Mouse (Mus musculus) B cell, adult 2 months (primary cell): ENCODE measurements around the gene Myadml2.
"Not testable (repeated sequence)": the region's sequence is repeated elsewhere in the genome, so short reads cannot be mapped to it uniquely, and the experiment has no call there.

Experiments used
- DNase-seq, 2 experiments: peaks; one replicate each; pipeline ENCODE4 v3.0.0; 2022

Gene Myadml2

GRCm38 (mm10) chr11:120648001-120648476, at the start of gene Myadml2:
Myadml2 (minus strand) TSS chr11:120648158.
- DNase-seq: peak; percentile 43 to 53

- no peak for DNase-seq
These were observed 49.8 kb upstream of the Myadml2 start for GRCm38 (mm10) chr11:120697741-120698140.

DNA sequence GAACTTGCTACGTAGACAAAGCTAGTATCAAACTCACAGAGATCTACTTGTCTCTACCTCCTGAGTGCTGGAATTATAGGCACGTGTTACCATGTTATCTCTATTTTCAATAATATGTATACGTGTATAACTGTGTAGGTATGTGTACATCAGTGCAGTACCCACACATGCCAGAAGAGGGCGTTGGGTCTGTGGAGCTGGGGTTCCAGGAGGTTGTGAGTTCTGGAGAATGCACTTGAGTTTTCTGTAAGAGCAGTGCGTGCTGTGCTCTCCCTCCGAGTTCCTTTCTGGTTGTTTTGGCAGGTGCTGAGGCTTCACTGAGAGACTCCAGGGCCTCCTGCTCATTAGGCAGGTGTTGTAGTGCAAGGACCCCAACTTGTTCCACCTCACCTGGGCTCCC, 48.6 kb upstream of the Myadml2 start:
- DNase-seq: peak; percentile 32 to 37

DNA sequence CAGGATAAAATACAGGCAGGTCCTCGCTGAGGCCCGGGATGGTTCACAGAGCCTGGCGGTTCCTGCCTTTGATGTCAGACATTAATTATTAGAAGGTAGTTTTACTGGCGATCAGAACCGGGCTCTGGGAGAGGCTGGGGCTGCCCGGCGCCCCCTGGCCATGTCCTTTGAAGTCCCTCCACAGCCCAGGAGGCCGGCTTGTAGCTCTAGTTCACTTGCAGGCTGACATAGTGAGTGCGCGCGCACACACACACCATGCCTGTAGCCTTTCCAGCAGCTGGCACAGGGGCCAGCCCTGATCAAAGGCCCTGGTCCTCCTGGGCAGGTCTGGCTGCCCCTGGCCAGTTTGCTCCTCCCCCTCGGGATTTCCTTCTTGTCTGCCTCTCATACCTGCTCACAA, 47.7 kb upstream of the Myadml2 start:
- DNase-seq: no peak

DNA sequence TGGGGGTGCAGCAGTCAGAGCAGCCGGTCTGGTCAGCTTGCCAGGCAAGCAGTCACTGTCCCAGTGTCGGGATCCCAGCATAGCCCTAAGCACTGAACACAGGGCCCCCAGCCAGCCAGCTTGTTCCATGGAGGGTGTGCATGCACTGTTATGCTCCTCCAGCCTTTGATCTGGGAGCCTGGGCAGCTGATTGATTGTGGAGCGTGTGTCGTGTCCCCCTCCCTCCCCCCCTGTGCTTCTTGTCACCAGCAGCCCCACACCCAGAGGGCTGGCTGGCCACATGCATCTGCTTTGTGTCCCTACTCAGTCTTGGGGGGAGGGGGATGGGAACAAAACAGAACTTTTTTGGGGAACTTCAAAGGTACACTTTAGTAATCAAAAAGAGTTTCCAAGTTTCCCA, 47.2 kb upstream of the Myadml2 start:
- no peak for DNase-seq

DNA sequence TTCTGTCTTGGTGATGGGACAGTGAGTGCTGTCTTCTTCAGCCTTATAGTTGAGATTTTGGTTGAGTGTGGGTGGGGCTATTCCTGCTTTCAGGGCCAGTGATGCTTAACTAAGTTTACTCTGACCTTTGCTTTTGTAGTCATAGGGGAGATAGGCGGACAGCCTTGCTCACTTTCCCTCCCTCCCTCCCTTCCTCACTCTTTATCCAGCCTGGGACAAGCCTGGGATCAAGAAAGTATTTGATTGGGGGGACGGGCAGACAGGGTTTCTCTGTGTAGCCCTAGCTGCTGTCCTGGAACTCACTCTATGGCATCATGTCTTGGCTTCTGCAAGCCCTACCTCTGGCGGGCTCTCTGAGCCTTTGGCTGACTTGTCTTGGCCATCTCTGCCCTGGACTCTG, 45.5 kb upstream of the Myadml2 start:
- DNase-seq: no peak

- DNase-seq: no peak
These were observed 44.6 kb upstream of the Myadml2 start for GRCm38 (mm10) chr11:120692471-120693011.

DNA sequence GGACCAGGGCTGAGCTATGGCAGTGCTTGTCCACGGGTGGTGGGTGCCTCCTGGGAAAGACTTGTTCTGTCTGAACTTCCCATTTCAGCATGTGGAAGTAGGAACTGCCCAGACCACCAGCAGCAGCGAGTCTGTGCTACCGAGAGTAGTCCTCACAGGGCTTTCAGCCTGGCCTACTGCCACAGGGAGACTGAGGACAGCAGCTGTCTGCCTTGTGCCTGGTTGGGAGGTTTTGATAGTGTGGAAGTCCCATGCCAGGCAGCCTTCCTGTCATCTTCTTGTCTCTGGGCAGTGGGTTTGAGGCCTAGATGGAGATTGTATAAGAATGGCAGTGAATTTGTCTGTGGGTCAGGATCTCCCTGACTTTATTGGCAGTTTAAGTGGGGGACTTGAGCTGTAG, 41.4 kb upstream of the Myadml2 start:
- DNase-seq: no peak

DNA sequence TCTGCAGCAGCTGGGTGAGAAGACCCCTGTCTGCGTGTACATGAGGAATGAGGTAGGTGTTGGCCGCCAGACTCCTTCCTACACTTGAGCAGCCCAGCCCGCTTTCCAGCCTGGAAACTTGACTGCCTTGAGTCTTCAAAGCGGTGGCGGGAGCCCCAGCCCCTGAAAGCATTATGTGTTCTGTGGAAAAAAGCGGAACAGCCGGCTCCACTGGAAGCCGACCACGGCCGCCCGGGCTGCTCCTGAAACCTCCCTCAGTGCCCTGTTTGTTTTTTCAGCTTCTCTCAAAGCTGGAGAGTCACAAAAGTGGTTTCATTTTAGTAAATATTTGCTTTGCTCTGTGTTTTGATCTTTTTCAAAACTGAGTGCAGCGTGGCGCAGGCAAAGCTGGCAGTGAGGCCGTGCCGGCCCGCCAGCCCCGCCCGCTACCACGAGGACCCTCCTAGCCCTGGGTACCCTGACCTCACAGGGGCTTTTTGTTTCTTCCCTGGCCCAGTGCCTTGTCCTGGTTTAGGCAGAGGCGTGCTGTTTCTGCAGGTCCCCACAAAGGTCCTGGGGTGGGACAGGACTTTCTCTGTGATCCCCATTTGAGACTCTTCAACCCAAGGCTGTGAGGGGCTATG, 38.8 kb upstream of the Myadml2 start:
- DNase-seq: no peak

GRCm38 (mm10) chr11:120684660-120685059, 36.7 kb upstream of the Myadml2 start:
- DNase-seq: no peak

DNA sequence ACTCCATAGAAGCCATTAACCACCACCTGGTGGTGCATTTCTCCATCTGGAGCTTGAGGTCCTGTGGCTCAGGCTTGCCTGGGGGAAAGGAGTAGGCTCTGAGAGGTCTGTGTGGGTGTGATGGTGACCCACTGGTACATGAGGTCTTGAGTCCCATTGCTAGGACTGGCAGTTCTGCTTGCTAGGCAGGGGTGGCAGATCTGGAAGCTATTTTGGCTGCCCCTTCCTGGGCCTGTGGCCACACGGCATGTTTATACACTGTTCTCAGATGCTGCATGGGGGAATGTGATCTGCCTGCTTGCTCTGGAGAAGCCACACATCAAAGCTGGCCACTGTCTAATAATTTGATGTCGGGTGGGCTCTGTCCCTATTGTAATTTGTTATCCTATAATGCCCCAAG, 36.1 kb upstream of the Myadml2 start:
- DNase-seq: no peak

DNA sequence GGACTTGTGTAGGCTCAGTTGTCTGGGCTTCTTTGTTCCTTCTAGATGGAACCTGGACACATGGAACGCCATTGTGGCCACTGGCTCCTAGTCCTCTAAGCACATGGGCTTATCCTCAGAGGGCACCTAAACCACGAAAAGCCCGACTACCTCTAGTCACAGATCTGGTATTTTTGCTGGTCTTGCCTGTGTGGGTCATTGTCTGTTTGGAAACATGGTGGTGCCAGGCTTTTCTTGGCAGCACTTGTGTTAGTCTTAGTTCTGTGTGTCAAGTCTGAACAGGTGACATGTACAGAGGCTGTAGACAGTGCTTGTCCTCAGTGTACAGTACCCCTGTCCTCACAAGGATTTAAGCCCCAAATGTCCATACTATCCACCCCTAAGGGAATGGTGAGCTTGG, 35.6 kb upstream of the Myadml2 start:
- DNase-seq: no peak

DNA sequence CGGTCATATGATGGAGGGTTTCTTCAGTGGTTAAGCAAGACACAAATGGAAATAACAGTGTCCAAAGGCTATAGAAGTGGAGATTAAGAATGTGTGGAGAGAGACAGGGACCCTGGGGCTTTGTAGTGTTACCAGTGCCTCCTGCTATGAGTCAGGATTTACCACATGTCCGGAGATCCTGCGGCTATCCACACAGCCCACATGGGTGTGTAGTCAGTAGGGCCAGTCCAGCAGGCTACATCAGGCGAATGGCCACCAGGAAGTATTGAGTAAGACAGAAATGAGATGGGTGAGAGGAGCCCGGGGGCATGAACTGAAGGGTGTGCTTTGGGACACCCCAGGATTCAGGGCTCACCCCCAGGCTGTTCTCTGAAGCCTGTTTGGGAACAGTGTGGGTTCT, 34.7 kb upstream of the Myadml2 start:
- DNase-seq: no peak

GRCm38 (mm10) chr11:120679909-120680308, 32.0 kb upstream of the Myadml2 start:
- peak; percentile 52 to 53 for DNase-seq

GRCm38 (mm10) chr11:120676951-120677350, 29.0 kb upstream of the Myadml2 start:
- no peak for DNase-seq

GRCm38 (mm10) chr11:120675875-120676274, 27.9 kb upstream of the Myadml2 start:
- DNase-seq: not testable (repeated sequence)

DNA sequence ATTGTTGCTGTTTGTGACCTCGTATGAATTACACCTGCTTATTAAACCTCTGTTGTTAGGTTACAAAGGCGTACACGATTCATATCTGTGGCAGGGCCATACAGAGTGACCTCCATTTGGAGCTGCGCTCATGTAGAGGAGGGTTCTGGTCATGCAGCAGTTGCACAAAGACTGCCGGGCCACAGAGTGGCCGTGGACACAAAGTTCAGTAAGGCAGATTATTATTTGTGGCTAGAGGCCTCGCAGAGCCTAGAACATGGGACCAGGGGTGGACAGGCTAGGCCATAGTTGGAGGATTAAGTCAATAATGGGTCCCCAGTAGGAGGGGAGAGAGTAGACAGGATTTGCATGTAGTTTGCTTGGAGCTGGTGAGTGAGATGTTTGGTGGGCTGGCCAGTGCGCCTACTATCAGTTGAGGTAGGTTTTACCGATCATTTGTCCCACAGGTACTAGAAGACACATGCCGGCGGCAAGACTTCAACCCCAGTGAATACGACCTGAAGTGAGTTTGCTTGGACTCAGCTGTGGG, 25.7 kb upstream of the Myadml2 start:
- no peak for DNase-seq

- peak; percentile 97 to 98 for DNase-seq
These were observed 25.0 kb upstream of the Myadml2 start, which contains the start of gene Aspscr1 for GRCm38 (mm10) chr11:120672687-120673593. Aspscr1 (plus strand) TSS chr11:120672973.

- no peak for DNase-seq
These were observed 18.7 kb upstream of the Myadml2 start for GRCm38 (mm10) chr11:120666617-120667016.

- DNase-seq: no peak
These were observed 17.4 kb upstream of the Myadml2 start for GRCm38 (mm10) chr11:120665406-120665805.

GRCm38 (mm10) chr11:120663714-120664113, 15.8 kb upstream of the Myadml2 start:
- no peak for DNase-seq

- DNase-seq: no peak
These were observed 14.8 kb upstream of the Myadml2 start for GRCm38 (mm10) chr11:120662759-120663158.

- DNase-seq: no peak
These were observed 13.1 kb upstream of the Myadml2 start, which contains the start of gene Notum for GRCm38 (mm10) chr11:120661076-120661460. Notum (minus strand) TSS chr11:120661175.
